Mouse (Mus musculus) neural tube, embryonic 14.5 days (tissue): ENCODE data around the gene Slc31a1. TPM values are rescaled to one million over a fixed set of nuclear protein-coding genes. Genes with fewer than 3 reads are reported as not detected.

Experiments
- polyA plus RNA-seq: library from polyadenylated mRNA; unstranded; fragments of >200 nt; fragmentation: Nextera tagmentation; extraction: Ambion mirVana; gene quantifications from 2 replicates; pipeline ENCODE4 v1.2.1, GENCODE M21; 2014

Gene Slc31a1
- polyA plus RNA-seq, 1 experiment from 2014 or later, result 26.3 TPM

Other genes starting within 250 kb of the Slc31a1 start
- not detected in 2 replicates for gene Mup21, start 209.9 kb upstream of the Slc31a1 start, polyA plus RNA-seq
- 38.7 and 40.8 TPM in 2 replicates for gene Zfp37, start 129.7 kb upstream of the Slc31a1 start, polyA plus RNA-seq
- 10.9 and 17.5 TPM in 2 replicates for gene Slc31a2, start 98.2 kb upstream of the Slc31a1 start, polyA plus RNA-seq
- gene Fkbp15, start 179 bp upstream of the Slc31a1 start, polyA plus RNA-seq, result 24.1 and 26.7 TPM in 2 replicates
- gene Cdc26, start 47.9 kb downstream of the Slc31a1 start, polyA plus RNA-seq, result 77.1 and 85.8 TPM in 2 replicates
- gene Prpf4, start 48.1 kb downstream of the Slc31a1 start, polyA plus RNA-seq, result 15.3 and 18.4 TPM in 2 replicates
- 0.19 TPM in 1 of 2 replicates, not detected in the other for gene Rnf183, start 74.5 kb downstream of the Slc31a1 start, polyA plus RNA-seq
- gene Wdr31, start 110.2 kb downstream of the Slc31a1 start, polyA plus RNA-seq, result 10.2 and 11.8 TPM in 2 replicates
- 0.60 and 0.91 TPM in 2 replicates for gene Bspry, start 119.3 kb downstream of the Slc31a1 start, polyA plus RNA-seq
- gene Hdhd3, start 142.7 kb downstream of the Slc31a1 start, polyA plus RNA-seq, result 13.6 and 15.6 TPM in 2 replicates
- 69.9 and 79.0 TPM in 2 replicates for gene Alad, start 159.2 kb downstream of the Slc31a1 start, polyA plus RNA-seq
- 50.7 and 52.7 TPM in 2 replicates for gene Pole3, start 164.3 kb downstream of the Slc31a1 start, polyA plus RNA-seq
- 1.2 and 1.3 TPM in 2 replicates for gene 4933430I17Rik, start 164.6 kb downstream of the Slc31a1 start, polyA plus RNA-seq
- 30.1 and 32.5 TPM in 2 replicates for gene Rgs3, start 199.1 kb downstream of the Slc31a1 start, polyA plus RNA-seq